Mouse (Mus musculus) limb, embryonic 15.5 days (tissue): ENCODE data around the gene Spcs1. TPM values are rescaled to one million over a fixed set of nuclear protein-coding genes. Genes with fewer than 3 reads are reported as not detected.

ENCODE experiments used
- polyA plus RNA-seq: library from polyadenylated mRNA; unstranded; fragments of >200 nt; fragmentation: Nextera tagmentation; extraction: Ambion mirVana; gene quantifications from 2 replicates; pipeline ENCODE4 v1.2.1, GENCODE M21; 2015

The Spcs1 gene
- polyA plus RNA-seq, 1 experiment from 2014 or later, result 446 TPM

Other genes starting within 250 kb of the Spcs1 start
- gene Tmem110, start 176.1 kb downstream of the Spcs1 start, polyA plus RNA-seq, result 22.0 and 27.9 TPM in 2 replicates
- gene Mustn1, start 122.5 kb downstream of the Spcs1 start, polyA plus RNA-seq, result 20.0 and 42.6 TPM in 2 replicates
- gene Itih4, start 115.2 kb downstream of the Spcs1 start, polyA plus RNA-seq, result 0.09 and 0.28 TPM in 2 replicates
- gene Itih3, start 77.9 kb downstream of the Spcs1 start, polyA plus RNA-seq, result 0.42 and 1.4 TPM in 2 replicates
- 0.20 TPM in 1 of 2 replicates, not detected in the other for gene Itih1, start 58.4 kb downstream of the Spcs1 start, polyA plus RNA-seq
- gene Nek4, start 50.3 kb downstream of the Spcs1 start, polyA plus RNA-seq, result 10.1 and 11.2 TPM in 2 replicates
- gene Glt8d1, start 272 bp downstream of the Spcs1 start, polyA plus RNA-seq, result 62.8 and 67.4 TPM in 2 replicates
- 106 and 117 TPM in 2 replicates for gene Pbrm1, start 17.5 kb upstream of the Spcs1 start, polyA plus RNA-seq
- gene Gnl3, start 17.5 kb upstream of the Spcs1 start, polyA plus RNA-seq, result 105 and 113 TPM in 2 replicates
- gene Smim4, start 127.3 kb upstream of the Spcs1 start, polyA plus RNA-seq, result 58.9 and 64.1 TPM in 2 replicates
- 336 and 349 TPM in 2 replicates for gene Nt5dc2, start 129.4 kb upstream of the Spcs1 start, polyA plus RNA-seq
- gene Stab1, start 167.0 kb upstream of the Spcs1 start, polyA plus RNA-seq, result 42.5 and 44.4 TPM in 2 replicates
- gene Tnnc1, start 206.6 kb upstream of the Spcs1 start, polyA plus RNA-seq, result 276 and 549 TPM in 2 replicates
- gene Nisch, start 215.3 kb upstream of the Spcs1 start, polyA plus RNA-seq, result 336 and 363 TPM in 2 replicates
- gene Sema3g, start 216.2 kb upstream of the Spcs1 start, polyA plus RNA-seq, result 1.2 and 1.5 TPM in 2 replicates
- 9.5 and 12.5 TPM in 2 replicates for gene Phf7, start 249.6 kb upstream of the Spcs1 start, polyA plus RNA-seq
- 74.5 and 75.4 TPM in 2 replicates for gene Bap1, start 249.8 kb upstream of the Spcs1 start, polyA plus RNA-seq